Mouse (Mus musculus) Muller cell, postnatal 12 days (primary cell): ENCODE results near the gene Gp1ba.
A peak's percentile ranks its signal among the peaks of the same experiment; 100 is the strongest.

Experiments
- DNase-seq: peaks from one replicate; pipeline ENCODE4 v3.0.0-alpha.2; 2015; ENCODE audit errors: inconsistent ontology term

Gp1ba gene

DNA sequence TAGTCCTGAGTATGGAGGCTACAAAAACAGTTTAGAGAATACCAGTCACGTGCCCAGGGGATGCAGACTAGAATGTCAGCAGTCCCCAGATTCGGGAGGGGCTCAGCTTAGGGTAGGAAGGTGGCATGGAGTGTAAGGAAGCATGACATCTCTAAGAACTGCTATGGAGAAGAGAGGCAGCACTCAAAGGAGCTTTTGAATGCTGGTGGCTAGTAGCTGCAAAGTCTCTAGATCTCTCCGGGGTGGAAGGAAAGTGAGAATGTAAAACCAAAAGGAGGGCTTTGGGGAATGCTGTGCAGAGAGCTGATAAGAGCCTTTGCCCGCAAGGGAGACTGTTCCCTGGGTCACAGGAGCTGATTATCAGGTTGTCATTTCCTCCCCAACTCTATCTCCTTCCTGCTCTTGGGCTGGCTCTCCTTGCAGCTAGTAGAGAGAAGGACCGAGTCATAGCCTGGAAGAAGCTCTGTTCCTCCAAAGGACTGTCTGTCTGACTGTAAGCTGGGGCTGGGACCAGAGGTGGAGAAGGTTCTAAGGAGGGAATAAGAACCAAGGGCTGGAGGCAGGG is at the start of gene Gp1ba:
Gp1ba (plus strand) TSS at position 409 of the 565 bp plus-strand sequence.
- no peak for DNase-seq

- no peak for DNase-seq
Measured at GRCm38 (mm10) chr11:70591733-70592132, 47.2 kb upstream of the Gp1ba start.

DNA sequence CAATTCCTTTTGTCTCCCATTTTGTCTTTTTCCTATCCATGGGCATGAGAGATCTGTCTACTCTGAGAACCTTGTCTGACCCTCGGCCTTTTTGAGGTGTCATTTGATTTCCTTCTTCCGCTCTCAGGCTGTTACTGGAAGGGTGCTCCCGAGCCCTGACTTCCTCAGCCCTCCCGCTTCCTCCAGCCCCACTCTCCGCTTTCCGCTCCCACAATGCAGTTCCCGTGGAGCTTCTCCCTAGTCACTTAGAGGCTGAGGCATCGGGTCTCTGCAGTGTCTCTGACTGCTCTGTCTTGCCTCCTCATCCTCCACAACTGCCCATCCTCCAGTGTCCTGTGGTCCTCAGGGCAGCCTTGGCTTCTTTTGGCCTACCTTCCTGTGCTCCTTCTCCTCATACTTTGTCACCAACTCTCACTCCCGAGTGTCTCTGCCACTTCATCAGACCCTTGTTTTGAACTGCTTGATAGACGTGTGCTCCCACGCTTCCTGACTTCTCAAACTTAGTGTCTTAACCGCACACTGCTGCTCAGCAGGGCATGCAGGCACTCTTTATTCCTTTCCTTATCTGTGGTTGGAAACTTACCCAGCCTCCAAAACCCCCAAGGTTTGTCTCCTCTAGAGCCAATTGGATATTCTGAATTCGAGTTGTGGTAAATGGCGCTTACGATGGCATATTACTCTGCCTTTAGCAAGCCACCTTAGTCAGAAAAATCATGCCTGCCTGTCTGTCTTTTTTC is 44.5 kb upstream of the Gp1ba start:
- no peak for DNase-seq

DNA sequence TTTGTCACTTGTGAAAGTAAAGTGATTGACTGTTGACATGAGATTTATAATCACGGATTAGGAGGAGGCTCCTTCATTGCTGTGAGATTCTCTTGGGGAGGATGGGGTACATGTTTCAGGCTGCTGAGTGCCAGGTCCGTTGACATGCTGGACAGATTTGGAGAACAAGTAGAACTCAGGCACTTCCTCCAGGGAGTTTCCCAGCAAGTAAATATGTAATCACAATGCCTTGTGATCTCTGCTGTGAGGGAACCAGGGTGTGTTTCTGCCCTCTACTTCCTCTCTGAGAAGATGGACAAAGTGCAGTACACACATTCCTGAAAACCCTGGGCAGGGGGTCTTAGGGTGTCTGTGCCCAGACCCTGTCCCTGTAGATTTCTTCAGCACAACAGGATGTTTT is 43.3 kb upstream of the Gp1ba start:
- DNase-seq, result no peak

GRCm38 (mm10) chr11:70596094-70596493 is 42.8 kb upstream of the Gp1ba start:
- no peak for DNase-seq

DNA sequence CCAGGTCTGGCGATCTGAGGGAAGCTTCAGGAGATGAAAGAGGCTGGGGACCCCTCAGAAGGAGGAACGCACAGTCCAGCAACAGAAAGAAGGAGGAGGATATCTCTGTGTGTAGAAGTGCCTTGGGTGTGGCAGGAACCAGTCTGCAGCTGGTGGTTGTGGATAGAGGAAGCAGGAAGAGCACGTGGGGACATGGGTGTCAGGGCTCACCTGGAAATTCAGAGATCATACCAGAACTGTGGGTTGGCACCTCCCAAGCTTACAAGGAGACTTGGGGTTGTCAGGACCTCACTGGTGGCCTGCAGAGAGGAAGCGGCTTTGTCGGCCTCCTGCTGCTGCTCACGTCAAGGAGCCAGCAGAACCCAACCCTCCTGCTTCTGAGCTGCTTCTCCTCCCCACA is 41.6 kb upstream of the Gp1ba start:
- no peak for DNase-seq

DNA sequence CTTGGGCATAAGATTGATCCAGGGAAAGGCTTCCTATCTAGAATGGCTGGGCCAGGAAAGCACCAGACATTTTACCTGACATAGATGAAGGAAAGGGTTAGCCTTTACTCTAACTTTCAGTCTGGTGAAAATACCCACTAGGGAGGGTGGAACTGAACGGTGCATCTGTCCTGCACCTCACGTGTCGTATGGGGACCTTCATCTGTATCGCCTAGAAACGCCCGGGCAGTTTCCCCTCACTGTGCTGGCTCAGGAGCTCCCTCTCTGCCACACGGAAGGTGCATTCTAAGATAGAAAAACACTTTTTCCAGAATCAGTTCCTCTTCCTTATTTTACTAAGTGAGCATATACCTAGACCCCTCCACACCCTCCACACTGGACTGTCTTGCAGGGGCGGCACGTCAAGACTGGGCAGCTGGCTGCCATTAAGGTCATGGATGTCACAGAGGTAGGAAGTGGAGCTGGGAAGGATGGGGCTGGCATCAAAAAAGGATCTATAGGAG is 40.4 kb upstream of the Gp1ba start:
- no peak for DNase-seq

GRCm38 (mm10) chr11:70605024-70605566 is 33.8 kb upstream of the Gp1ba start:
- peak; percentile 60 for DNase-seq

DNA sequence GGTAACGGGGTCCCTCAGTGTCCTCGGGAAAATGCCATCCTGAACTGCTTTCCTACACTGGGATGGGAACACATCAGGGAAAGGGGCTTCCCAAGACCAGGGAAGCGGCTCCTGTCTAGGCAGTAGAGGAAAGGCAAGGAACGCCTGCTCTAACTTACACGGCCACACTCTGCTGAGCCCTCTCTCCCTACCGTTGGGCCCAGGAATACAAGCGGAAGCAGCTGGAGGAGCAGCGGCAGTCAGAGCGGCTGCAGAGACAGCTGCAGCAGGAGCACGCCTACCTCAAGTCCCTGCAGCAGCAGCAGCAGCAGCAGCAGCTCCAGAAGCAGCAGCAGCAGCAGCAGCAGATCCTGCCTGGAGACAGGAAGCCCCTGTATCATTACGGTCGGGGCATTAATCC is 32.2 kb upstream of the Gp1ba start:
- no peak for DNase-seq

DNA sequence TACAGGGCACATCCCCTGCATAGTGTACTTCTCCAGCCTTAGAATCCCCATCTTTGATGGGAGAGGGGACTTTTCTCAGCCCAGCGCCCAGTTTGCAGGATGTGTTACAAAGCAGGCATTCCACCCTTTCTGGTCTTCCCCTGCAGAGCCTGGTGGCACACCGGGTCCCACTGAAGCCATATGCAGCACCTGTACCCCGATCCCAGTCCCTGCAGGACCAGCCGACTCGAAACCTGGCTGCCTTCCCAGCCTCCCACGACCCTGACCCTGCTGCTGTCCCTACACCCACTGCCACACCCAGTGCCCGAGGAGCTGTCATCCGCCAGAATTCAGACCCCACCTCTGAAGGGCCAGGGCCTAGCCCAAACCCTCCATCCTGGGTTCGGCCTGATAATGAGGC is 31.3 kb upstream of the Gp1ba start:
- DNase-seq, result no peak

- DNase-seq, result no peak
Measured at GRCm38 (mm10) chr11:70608381-70609066, 30.4 kb upstream of the Gp1ba start.

DNA sequence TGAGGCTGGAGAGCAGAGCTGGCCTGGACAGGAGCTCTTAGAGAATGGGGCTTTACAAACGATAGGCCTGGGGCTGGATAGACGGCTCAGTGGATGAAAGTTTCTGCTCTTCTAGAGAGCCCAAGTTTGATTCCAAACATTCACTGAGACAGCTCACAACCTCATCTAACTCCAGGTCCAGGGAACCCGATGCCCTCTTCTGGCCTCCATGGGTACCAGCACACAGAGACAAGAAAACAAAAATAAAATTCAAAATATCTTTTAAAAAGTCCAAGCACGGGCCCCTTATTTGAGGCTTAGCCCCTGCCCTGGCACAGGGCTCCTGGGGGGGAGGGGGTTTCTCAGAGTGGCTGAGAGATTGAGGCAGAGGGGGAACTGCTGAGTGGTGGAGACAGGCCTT is 28.2 kb upstream of the Gp1ba start:
- DNase-seq, result no peak

DNA sequence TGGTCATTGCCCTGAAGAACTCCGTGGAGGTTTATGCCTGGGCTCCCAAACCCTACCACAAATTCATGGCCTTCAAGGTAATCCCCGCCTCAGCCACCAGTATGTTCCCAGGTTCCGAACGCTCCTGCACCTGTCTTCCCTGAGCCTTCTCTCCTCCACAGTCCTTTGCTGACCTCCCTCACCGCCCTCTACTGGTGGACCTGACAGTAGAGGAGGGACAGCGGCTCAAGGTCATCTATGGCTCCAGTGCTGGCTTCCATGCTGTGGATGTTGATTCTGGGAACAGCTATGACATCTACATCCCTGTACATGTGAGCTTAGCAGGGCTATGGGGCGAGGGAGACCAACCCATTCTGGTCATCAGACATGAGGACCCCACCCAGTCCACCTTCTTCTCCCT is 26.4 kb upstream of the Gp1ba start:
- DNase-seq, result no peak

DNA sequence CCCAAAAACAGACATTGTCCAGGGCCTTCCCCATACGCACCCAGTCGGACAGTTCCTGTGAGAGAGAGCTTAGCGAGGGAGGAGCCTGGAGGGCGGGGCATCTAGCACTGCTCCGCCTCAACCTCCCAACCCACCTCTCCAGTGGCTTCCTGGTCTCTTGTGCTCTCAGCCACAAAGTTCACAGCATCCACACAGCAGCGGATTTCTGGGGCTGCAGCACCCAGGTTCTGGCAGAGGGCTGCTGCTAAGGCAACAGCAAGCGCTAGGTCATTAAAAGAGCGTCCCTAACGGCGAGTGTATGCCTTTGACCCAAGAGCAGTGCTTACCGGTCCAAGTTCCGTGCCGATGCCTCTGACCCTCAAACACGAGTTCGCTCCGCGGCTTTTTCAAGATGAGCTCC is 23.8 kb upstream of the Gp1ba start:
- peak; percentile 68 for DNase-seq

GRCm38 (mm10) chr11:70615516-70616093 is 23.3 kb upstream of the Gp1ba start, which contains the start of gene 4930544D05Rik:
Gene 4930544D05Rik (plus strand): TSS chr11:70615848.
- DNase-seq, result no peak

DNA sequence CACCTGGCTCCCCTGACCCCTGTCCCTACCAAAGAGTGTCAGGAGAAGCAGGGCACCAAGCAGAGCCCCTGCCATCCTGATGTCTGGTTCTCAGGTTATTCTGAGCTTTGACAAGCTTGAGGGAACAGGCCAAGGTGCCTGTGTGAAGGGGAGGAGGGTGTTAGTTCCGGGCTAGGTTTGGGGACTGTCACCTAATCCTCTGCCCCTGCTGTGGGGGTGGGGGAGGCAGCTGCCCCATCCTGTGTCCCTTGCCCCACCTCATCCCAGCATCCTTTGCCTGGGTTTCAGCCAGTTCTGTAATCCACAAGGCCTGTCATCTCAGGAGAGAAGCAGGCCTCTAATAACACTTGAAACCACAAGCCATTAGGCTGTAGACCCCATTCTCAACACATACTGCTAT is 19.8 kb upstream of the Gp1ba start, which contains the start of gene Chrne:
Chrne (minus strand) TSS at position 116 of the 400 bp plus-strand sequence.
- no peak for DNase-seq

- peak; percentile 82 for DNase-seq
Measured at GRCm38 (mm10) chr11:70621972-70622814, 16.7 kb upstream of the Gp1ba start.

DNA sequence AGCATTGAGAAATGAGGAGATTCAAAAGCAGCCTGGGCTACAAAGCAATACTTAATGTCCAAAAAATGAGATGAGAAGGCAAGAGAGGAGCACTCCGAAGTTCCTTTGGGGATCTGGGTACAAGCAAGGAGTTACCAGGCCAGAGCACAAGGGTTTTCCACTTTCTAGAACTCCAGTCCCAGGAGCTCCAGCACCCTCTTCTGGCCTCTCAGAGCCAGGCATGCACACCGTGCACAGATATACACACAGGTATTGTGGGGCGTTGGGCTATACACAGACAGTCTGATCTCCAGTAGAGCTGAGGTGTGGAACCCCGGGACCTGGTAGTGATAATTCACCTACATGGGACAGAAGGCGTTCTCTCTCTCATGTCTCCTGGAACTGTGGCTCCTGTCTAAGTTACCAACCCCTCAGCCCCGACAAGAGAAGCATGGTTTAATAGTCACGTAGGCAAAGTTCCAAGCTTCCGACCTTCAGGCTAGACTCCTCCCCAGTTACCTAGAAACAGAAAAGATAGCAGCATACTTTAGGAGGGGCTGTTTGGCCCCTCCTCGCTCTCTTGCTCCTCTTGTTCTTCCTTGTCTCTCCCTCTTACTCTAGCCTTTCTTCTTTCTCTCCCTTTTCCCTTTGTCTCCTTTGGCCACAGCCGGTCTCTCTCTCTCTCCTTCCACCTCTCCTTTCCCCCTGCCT is 15.7 kb upstream of the Gp1ba start:
- no peak for DNase-seq

DNA sequence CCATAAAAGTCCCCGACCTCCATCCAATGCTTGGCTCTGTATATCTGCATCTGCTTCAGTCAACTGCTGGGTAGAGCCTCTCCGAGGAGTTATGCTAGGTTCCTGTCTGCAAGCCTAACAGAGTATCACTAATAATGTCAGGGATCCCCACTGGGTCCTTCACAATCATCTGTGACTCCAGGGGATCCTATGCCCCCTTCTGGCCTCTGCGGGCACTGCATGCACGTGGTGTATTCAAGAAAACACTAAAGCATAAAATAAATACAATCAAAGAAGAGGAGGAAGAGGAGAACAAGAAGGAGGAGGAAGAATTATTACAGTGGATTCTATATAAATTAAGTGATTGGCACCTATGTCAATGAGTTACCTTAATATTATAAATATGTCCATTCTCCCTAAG is 13.4 kb upstream of the Gp1ba start:
- DNase-seq, result peak; percentile 39

- no peak for DNase-seq
Measured at GRCm38 (mm10) chr11:70626877-70627276, 12.0 kb upstream of the Gp1ba start.

DNA sequence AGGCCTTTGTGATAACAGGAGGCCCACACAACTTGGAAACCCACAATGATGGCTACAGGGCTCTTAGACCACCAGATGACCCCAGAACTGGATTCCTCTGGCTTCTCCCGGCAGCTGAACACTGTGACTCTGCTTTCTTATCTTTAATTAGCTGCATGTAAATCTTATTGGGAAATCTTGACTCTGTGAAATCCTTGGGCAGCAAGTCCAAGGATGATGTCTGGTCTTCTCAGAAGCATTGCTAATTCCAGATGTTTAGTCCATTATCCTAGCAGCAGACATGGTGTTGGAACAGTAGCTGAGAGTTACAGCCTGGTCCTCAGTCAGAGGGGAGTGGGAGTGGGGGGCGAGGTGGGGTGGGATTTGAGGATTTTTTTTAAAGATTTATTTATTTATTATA is 10.5 kb upstream of the Gp1ba start:
- DNase-seq, result no peak
